Mouse (Mus musculus) spleen, embryonic (tissue): ENCODE measurements at regions not wholly inside any gene's neighbourhood (a gene's known extent, or its start where the extent isn't known, plus 50 kb on each side); places are given as distances from the start of the nearest gene placed in this dataset.

Source experiments
- CTCF ChIA-PET: fragments of 350-600 bp; sonication (Branson Sonifier 250); formaldehyde crosslinking; loops from one replicate; lab custom pipeline; 2022; lab: Charles Lee

- CTCF ChIA-PET = no interaction called here
Observed at GRCm38 (mm10) chr16:92985768-92986167, 159.8 kb upstream of the Runx1 start.

DNA sequence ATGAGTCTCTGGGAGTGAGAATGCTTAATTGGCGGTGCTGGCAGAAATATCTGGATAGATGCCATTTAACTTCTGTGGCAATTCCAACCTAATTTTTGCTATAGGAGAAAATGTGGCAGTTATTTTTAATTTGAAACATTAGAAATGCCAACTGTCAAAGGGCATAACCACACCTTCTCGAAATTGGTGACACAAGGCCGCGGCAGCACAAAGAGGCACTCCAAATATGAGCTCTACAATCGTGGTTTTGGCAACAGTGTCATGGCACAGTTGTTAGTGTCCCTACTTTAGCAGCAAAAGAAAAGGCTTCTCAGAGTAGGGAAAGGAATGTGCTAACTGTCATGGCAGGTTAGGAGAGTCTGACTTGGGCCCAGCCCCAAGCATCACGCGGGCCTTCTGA lies 157.0 kb upstream of the Runx1 start:
- CTCF ChIA-PET = no interaction called here

GRCm38 (mm10) chr16:92979620-92980330 lies 153.8 kb upstream of the Runx1 start:
- CTCF ChIA-PET = no interaction called here

- CTCF ChIA-PET = no interaction called here
Observed at GRCm38 (mm10) chr16:92976097-92976496, 150.1 kb upstream of the Runx1 start.

DNA sequence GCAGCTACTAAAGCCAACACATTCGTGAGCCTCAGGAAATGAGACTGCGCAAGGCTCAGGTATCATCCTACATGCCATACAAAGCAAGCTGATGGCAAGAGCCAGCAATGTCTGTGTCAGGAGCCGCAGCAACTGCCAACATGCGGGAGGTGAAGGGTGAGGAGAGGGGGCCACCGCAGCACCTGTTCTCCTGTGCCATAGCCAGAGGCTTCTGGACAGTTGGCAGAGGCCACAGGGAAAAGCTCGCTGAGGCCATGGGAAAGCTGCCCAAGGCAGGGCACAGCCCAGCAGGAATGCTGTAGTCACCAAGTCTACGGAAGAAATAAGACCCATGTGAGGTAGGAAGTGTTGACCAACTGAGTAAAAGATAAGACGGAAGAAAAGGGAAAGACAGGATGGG lies 149.1 kb upstream of the Runx1 start:
- CTCF ChIA-PET = no interaction called here

DNA sequence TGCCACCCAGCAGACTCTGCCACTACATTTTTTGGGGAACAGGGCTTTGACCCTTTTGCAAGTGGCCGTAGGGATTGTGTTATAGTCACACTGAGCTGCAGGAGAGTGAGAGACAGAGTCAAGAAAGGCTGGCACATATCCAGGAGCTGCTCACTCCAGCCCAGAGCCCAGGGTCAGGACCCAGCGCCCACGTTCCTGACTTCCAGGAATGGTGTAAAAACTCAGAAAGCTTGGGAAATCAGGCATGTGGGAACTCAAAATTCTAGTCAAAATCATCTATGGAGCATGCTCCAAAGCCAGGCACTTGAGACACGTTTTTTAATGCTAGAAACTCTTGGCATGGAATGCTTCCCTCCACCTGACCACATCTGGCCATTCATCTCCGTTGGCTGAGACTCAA lies 146.7 kb upstream of the Runx1 start:
- CTCF ChIA-PET = no interaction called here

DNA sequence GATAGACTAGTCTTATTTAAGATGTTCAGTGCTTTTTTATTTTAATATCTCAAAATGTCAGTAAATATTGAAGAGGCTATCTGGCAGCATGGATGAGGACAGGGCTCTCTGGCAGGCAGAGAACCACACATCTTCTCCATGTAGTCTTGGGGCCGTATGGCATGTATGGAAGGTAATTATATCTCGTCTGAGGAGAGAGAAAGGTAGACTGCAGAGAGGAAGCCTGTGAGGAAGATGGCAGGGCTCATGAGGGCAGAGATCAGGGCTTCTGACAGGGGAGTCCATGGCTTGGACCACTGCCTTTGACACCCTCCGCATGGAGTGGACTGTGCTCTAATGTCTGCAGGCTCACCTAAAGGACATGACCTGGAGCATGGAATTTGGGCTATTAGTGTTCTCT lies 146.0 kb upstream of the Runx1 start:
- CTCF ChIA-PET = no interaction called here

DNA sequence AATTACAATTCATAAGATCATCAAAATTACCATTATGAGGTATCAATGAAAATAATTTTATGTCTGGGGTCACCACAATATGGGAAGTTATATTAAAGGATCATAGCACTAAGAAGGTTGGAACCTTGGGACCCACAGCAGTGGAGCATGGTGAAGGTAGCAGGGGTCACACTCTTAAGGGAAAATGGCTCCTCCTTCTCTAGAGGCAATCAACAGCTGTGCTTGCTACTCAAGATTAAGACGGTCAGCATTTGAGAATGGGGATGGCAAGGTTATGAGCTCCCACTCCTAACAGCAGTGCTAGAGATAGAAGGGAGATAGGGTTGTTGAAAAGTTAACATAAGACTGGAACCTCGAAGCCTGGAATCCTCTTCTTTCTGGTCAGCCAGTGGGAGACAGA lies 144.6 kb upstream of the Runx1 start:
- CTCF ChIA-PET = interaction anchor here (0.5 kb wide), 1 partner anchor 136 kb away, joined by 3 read pairs; no protein-coding TSS in a partner anchor

GRCm38 (mm10) chr16:92969036-92969435 lies 143.1 kb upstream of the Runx1 start:
- CTCF ChIA-PET = no interaction called here

DNA sequence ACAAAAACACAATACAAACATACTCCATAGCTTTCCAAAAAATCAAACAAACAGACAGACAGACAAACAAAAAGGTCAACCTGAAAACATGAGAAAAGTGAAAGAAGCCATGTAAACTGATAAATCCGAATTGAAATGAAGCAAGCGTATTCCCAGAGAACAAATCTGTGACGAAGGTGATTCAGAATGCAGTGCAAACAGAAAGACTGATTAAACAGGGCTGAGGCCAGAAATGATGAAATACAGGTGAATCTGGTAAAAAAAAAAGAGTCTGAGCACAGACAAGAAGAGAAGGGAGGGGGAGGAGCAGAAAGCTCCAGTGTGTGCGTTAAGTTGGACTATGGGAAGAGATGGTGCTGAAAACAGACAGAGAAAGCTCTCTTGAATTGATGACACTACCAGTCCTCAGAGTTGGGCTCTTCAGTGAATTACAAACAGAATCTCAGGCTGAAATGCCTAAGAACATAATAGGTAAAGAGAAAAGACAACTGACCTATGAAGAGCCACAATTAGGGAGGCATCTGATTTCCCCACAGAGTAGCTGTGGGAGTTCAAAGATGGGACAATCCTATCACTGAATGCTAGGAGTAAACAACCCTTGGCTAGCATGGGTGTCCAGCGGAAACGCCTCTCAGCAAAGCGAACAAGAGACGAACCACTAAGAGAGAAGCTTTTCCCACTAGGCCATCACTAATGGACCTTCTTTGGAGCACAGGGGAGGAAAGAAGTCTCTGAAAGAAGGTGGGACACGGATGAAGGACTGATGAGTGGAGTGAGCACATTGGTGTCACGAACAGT lies 140.3 kb upstream of the Runx1 start:
- CTCF ChIA-PET = no interaction called here

- CTCF ChIA-PET = no interaction called here
Observed at GRCm38 (mm10) chr16:92965651-92966050, 139.7 kb upstream of the Runx1 start.

DNA sequence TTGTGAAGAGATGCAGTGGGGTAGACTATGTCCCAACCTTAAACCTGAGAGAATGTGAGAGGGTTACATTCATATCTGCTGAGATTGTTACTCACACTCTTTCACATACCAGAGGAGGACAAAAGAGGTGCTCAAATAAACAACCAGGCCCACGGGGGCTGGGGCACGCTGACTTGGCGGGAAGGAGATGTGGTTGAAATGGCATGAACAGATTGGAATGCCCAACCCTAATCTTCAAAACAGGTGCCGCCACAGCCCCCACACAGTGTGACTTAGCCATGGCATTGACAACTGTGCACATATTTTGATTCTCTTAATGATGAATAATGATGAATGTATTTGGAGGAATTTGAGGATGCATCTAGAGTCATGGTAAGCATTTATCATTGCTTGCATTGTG lies 137.6 kb upstream of the Runx1 start:
- CTCF ChIA-PET = no interaction called here

GRCm38 (mm10) chr16:92961361-92961760 lies 135.4 kb upstream of the Runx1 start:
- CTCF ChIA-PET = interaction anchor here (0.6 kb wide), 2 partner anchors 148 to 342 kb away, joined by 3 read pairs; no protein-coding TSS in a partner anchor

- CTCF ChIA-PET = interaction anchor here (0.6 kb wide), 1 partner anchor 147 kb away, joined by 3 read pairs; no protein-coding TSS in a partner anchor
Observed at GRCm38 (mm10) chr16:92960740-92961139, 134.8 kb upstream of the Runx1 start.

DNA sequence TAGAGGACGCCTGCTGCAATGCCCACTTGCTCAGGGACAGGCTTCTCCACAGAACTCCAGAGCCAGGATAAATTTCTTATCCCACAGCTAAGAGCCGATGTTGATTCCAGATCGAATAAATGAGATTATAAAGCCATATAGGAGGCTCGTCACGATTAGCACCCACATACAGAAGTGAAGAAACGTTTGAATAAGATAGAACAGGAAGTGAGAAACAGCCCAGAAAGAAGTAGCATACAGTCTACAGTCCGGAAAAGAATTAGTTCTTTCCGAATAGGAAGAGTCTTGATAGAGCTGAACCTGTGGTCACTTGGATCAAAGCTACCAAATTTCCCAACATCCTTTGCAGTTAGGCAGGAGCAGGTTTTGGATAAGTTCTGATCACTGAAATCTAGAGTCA lies 133.0 kb upstream of the Runx1 start:
- CTCF ChIA-PET = no interaction called here

- CTCF ChIA-PET = no interaction called here
Observed at GRCm38 (mm10) chr16:92958146-92958545, 132.2 kb upstream of the Runx1 start.

DNA sequence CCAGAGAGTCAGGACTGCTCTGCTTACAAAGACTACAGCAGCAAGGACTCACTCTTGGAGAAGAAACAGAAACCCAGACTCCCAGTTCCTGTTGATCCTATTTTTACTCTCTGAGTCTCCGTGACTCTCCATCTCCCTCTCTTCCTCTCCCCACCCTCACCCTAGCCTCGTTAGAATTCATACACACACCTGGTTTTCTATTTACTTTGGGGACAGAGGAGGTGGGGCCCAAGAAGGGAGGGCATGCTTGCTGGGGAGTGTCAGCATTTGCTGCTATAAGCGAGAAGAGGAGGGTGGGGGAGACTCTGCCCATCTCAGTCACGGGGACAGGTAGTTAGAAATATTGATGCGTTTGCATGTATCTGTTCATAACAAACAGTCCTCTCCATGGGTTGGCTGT lies 129.6 kb upstream of the Runx1 start:
- CTCF ChIA-PET = no interaction called here

GRCm38 (mm10) chr16:92955087-92955486 lies 129.1 kb upstream of the Runx1 start:
- CTCF ChIA-PET = no interaction called here

GRCm38 (mm10) chr16:92953936-92954654 lies 128.1 kb upstream of the Runx1 start:
- CTCF ChIA-PET = no interaction called here

DNA sequence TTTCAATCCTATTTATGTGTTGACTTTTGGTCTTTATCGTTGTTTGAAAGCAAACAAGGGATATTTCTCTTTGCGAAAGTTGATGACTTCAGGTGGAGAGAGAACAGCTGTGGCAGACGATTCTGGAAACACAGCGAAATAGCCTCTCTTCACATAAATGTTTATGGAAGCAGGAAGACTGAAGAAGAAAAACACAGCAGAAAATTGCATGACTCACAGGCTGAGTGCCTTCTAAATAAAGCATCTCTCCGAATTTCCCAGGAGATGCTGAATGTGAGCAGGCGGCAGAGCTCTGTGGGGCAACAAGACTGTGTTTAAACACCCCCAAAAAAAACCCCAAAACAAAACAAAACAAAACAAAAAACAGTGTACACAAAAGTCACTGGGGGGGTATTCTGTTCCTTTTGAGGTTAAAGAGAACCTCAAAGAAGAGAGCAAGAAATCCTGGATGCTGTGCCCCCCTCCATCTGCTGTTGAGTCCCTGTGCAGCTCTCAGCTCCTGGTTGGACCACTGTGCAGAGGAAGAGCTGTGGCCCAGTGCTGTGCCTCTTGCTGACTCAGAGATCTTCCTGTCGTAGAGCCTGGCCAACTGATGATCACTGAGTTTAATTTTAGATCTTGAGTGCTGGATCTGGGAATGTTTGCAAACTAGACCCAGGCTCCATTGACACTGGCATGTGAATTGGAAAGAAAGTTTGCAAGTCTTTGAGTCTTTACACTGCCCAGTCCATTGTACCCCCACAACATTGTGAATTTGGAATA lies 126.6 kb upstream of the Runx1 start:
- CTCF ChIA-PET = no interaction called here

GRCm38 (mm10) chr16:92951516-92951915 lies 125.6 kb upstream of the Runx1 start:
- CTCF ChIA-PET = no interaction called here

DNA sequence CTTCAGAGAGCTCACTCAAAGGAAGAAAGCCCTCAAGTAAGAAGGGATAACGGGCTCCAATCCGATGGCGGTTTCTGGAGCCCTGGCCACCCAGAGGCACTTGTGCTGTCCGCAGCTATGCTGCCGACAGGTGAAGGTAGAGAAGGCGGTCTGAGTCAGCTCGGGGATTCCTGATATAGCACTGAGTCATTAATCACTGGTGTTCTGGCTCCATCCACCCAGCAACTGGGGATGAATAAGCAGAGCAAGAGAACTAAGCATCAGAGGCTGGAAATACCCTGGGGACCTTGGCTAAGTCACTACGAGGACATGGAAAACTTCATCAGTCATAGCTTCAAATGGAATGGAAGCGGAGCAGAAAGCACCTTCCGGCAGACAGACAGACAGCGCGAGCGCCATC lies 122.5 kb upstream of the Runx1 start:
- CTCF ChIA-PET = no interaction called here
